Mouse (Mus musculus): ENCODE results near the gene Chpf2. TPM values are rescaled to one million over a fixed set of nuclear protein-coding genes. Genes with fewer than 3 reads are reported as not detected.

Chpf2 gene
- polyA plus RNA-seq, 1 experiment from 2014 or later: 19.2 TPM

DNA sequence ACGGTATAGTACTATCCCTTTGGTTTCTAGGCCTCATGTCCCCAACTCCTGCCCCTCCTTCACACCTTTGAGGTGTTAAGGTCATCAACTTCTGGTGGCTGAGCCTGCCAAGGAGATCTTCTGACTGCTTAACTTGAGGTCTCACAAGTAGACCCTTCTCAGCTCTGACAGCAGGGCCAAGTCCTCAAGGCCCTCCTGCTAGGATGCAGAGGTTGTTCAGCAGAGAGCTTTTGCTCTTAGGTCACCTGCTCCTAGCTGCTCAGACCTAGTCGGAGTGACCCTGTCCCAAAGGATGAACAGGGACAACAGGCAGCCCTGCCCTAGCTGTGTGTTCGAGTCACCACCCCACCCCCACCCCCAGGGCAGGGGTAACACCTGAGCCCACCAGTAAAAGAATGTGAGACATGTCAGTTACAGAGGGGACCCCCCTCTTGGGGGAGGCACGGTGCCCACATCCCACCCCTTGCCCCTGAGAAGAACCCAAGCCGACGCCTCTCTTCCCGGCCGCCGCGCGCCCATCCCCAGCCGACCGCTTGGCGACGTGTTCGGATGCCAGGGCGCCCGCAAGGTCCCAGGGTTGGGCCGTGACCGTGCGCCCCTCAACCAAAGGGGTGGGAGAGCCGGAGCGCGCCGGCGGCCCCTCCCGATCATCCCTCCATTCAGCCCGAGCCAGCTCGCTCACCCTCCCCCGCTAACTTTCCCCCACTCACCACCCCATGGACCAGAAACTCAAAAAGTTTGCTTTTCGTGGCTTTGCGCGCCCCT lies 14.7 kb downstream of the Chpf2 start:
- Histone ChIP-seq H3K4me2 (replicated peaks; ENCODE audit: low read depth) (peak overlapping the region; percentile 94), H3K4me1 (replicated peaks; ENCODE audit: control insufficient read depth, insufficient read depth) (peaks cover 23% of the 10 kb centered on the region), H3K27me3 (ENCODE audit: control insufficient read depth, insufficient read depth, low read length) (no peaks in the 10 kb centered on the region), H3K9ac (ENCODE audit: low read length) (peak overlapping the region; percentile 87), H3K9me3 (ENCODE audit: control insufficient read depth, low read length) (no peaks in the 10 kb centered on the region), H3K4me3 (ENCODE audit: low read depth, low read length) (peak overlapping the region; percentile 62), H3K36me3 (ENCODE audit: control insufficient read depth, insufficient read depth, low read length) (no peaks in the 10 kb centered on the region), H3K27ac (replicated peaks) (peak overlapping the region; percentile 98)
- TF ChIP-seq CTCF (IDR thresholded peaks at IDR 0.05; ENCODE audit: low read depth) (no peak), EP300 (optimal IDR thresholded peaks at IDR 0.05) (no peak)
- WGBS: 2% methylated on average over 32 of the region's 33 CpGs
- no peak for ATAC-seq (ENCODE audit: low FRiP score, low TSS enrichment)
- DNase-seq (ENCODE audit: low spot score): no peak

DNA sequence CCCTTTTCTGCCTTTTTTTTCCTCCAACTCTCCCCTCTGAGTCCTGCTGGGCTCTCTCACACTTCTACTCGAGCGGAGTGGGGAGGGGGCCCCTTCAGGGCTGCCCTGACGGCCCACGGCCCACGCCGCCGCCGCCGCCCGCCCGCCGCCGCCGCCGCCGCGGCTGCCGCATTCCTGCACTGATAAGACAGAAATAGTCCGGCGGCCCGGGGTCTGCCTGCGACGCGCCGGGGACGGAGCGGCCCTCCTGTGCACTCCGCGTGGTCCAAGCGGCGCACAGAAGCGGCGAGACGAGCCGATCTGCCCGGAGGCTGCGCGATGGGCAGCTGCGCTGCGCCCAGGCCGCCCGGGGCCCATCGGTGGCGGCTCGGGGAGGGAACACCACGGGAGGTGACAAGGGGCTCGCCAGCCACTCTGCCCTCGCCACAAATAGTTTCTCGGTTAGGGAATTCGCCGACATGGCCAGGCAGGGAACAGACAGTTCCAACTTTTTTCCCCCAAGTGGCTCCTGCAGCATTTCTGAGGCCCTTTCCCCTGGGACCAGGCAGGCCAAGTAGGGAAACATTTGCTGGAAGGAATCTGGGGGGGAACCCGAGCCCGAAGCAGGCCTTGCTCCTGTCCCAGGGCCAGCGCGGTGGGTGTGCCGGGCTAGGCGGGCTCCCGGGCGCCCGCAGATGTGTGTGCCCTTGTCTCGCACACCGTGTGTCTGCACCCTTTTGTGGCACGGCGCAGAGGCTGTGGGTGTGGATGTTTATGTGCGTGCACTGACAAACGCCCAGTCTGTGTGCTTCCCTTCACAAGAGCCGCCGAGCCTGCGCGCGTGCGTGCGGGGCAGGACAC lies 15.6 kb downstream of the Chpf2 start:
- H3K4me2 ChIP-seq (replicated peaks; ENCODE audit: low read depth): peak overlapping the region; percentile 94
- no peaks in the 10 kb centered on the region for H3K36me3 ChIP-seq (ENCODE audit: control insufficient read depth, insufficient read depth, low read length)
- peak; percentile 58 for ATAC-seq (ENCODE audit: low FRiP score, low TSS enrichment)
- peak; percentile 80 for DNase-seq (ENCODE audit: low spot score)
- peak overlapping the region; percentile 62 for H3K4me3 ChIP-seq (ENCODE audit: low read depth, low read length)
- peaks cover 23% of the 10 kb centered on the region for H3K4me1 ChIP-seq (replicated peaks; ENCODE audit: control insufficient read depth, insufficient read depth)
- H3K27ac ChIP-seq (replicated peaks): peak overlapping the region; percentile 98
- no peaks in the 10 kb centered on the region for H3K27me3 ChIP-seq (ENCODE audit: control insufficient read depth, insufficient read depth, low read length)
- TF ChIP-seq CTCF (IDR thresholded peaks at IDR 0.05; ENCODE audit: low read depth): no peak
- TF ChIP-seq EP300 (optimal IDR thresholded peaks at IDR 0.05): no peak
- H3K9me3 ChIP-seq (ENCODE audit: control insufficient read depth, low read length): no peaks in the 10 kb centered on the region
- peak overlapping the region; percentile 87 for H3K9ac ChIP-seq (ENCODE audit: low read length)
- WGBS: under 1% methylated on average over 63 of the region's 73 CpGs

DNA sequence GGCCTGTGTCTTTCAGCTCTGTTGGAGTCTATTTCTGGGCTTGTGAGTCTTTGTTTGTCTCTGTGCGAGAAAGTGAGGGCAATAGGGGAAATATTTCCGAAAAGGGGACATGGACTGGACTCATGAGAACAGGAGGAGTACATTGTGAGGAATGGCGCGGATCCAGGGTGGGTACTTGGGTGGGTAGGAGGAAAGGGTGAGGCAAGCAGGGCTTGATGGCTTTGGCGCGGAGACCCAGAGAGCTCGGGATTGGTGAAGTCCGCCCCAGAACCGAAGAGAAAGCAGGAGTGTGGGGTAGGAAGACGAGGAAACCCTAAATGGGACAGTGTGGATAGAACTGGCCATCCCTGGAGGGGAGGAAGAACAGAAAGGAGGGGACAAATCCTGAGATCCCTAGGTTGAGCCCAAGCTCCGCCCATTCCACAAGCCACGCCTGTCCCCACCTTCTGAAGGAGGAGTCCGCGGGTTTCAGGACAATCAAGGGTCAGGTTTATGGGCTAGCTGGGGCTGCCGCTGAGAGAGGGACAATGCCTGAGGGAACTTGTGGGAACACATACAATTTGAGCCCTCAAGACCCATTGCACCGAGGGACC lies 16.3 kb downstream of the Chpf2 start:
- Histone ChIP-seq H3K9ac (ENCODE audit: low read length) (peak overlapping the region; percentile 87), H3K9me3 (ENCODE audit: control insufficient read depth, low read length) (no peaks in the 10 kb centered on the region), H3K4me1 (replicated peaks; ENCODE audit: control insufficient read depth, insufficient read depth) (peaks cover 23% of the 10 kb centered on the region), H3K27me3 (ENCODE audit: control insufficient read depth, insufficient read depth, low read length) (no peaks in the 10 kb centered on the region), H3K36me3 (ENCODE audit: control insufficient read depth, insufficient read depth, low read length) (no peaks in the 10 kb centered on the region), H3K27ac (replicated peaks) (peak overlapping the region; percentile 98), H3K4me3 (ENCODE audit: low read depth, low read length) (peak overlapping the region; percentile 62), H3K4me2 (replicated peaks; ENCODE audit: low read depth) (peak overlapping the region; percentile 94)
- 2% methylated on average over 16 of the region's 16 CpGs for WGBS
- TF ChIP-seq EP300 (optimal IDR thresholded peaks at IDR 0.05): no peak
- TF ChIP-seq CTCF (IDR thresholded peaks at IDR 0.05; ENCODE audit: low read depth): no peak
- DNase-seq (ENCODE audit: low spot score) (peak; percentile 85), ATAC-seq (ENCODE audit: low FRiP score, low TSS enrichment) (peak; percentile 60)

GRCm38 (mm10) chr5:24603431-24604010 lies 17.0 kb downstream of the Chpf2 start:
- H3K27me3 ChIP-seq (ENCODE audit: control insufficient read depth, insufficient read depth, low read length): no peaks in the 10 kb centered on the region
- WGBS: 68% methylated on average over 8 of the region's 8 CpGs
- ATAC-seq (ENCODE audit: low FRiP score, low TSS enrichment) (no peak), DNase-seq (ENCODE audit: low spot score) (no peak)
- H3K4me2 ChIP-seq (replicated peaks; ENCODE audit: low read depth): peak overlapping the region; percentile 94
- H3K4me3 ChIP-seq (ENCODE audit: low read depth, low read length): peak overlapping the region; percentile 62; the same call in 1 of the 2 replicates
- H3K27ac ChIP-seq (replicated peaks): peak overlapping the region; percentile 98
- no peaks in the 10 kb centered on the region for H3K36me3 ChIP-seq (ENCODE audit: control insufficient read depth, insufficient read depth, low read length)
- no peaks in the 10 kb centered on the region for H3K9me3 ChIP-seq (ENCODE audit: control insufficient read depth, low read length)
- peak overlapping the region; percentile 76; the same call in 1 of the 2 replicates for H3K9ac ChIP-seq (ENCODE audit: low read length)
- peaks cover 21% of the 10 kb centered on the region for H3K4me1 ChIP-seq (replicated peaks; ENCODE audit: control insufficient read depth, insufficient read depth)
- no peak for TF ChIP-seq EP300 (optimal IDR thresholded peaks at IDR 0.05)
- no peak for TF ChIP-seq CTCF (IDR thresholded peaks at IDR 0.05; ENCODE audit: low read depth)

- Histone ChIP-seq H3K9ac (ENCODE audit: low read length) (peak overlapping the region; percentile 76), H3K4me1 (replicated peaks; ENCODE audit: control insufficient read depth, insufficient read depth) (peaks cover 21% of the 10 kb centered on the region)
- ATAC-seq (ENCODE audit: low FRiP score, low TSS enrichment): no peak
These were observed 17.6 kb downstream of the Chpf2 start for GRCm38 (mm10) chr5:24604080-24604655.

More at GRCm38 (mm10) chr5:24604080-24604655, 17.6 kb downstream of the Chpf2 start:
- Histone ChIP-seq H3K27me3 (ENCODE audit: control insufficient read depth, insufficient read depth, low read length) (no peaks in the 10 kb centered on the region), H3K27ac (replicated peaks) (peak overlapping the region; percentile 94), H3K36me3 (ENCODE audit: control insufficient read depth, insufficient read depth, low read length) (no peaks in the 10 kb centered on the region), H3K4me2 (replicated peaks; ENCODE audit: low read depth) (peak overlapping the region; percentile 73), H3K9me3 (ENCODE audit: control insufficient read depth, low read length) (no peaks in the 10 kb centered on the region), H3K4me3 (ENCODE audit: low read depth, low read length) (peak overlapping the region; percentile 71)
- TF ChIP-seq EP300 (optimal IDR thresholded peaks at IDR 0.05): no peak
- TF ChIP-seq CTCF (IDR thresholded peaks at IDR 0.05; ENCODE audit: low read depth): no peak
- WGBS: 22% methylated on average over 12 of the region's 12 CpGs
- no peak for DNase-seq (ENCODE audit: low spot score)

Measured in stomach, postnatal 0 days (tissue).